Comparison of ENCODE assay signal across 8 mouse cellular contexts in genomic region chrX:157491944-157492726, GRCm38 (mm10). TPM values are rescaled to one million over a fixed set of nuclear protein-coding genes. Genes with fewer than 3 reads are reported as not detected.
A peak's percentile ranks its signal among the peaks of the same experiment; 100 is the strongest.
DNase-seq lines count a peak whose midpoint lies in the region; ATAC-seq and TF ChIP-seq lines count a peak whose summit lies in the region.

Gene Sms, minus strand, starts transcription at chrX:157492287.

- peak; percentile 91 for ATAC-seq in embryonic facial prominence, embryonic 11.5 days (replicated peaks; ENCODE audit: insufficient number of reproducible peaks, low FRiP score, low TSS enrichment, low read depth)

- WGBS in embryonic facial prominence, embryonic 11.5 days: 17% methylated on average over 35 of the region's 45 CpGs
- WGBS in kidney, adult 2 months: 8% methylated on average over 25 of the region's 45 CpGs

- no peaks in the 10 kb centered on the region for H3K9me3 ChIP-seq in embryonic facial prominence, embryonic 11.5 days (replicated peaks; ENCODE audit: control insufficient read depth, low read length)

- DNase-seq in 416B (ENCODE audit: low read depth) (peak; percentile 81), liver (peak; percentile 86)
- peak; percentile 33 for DNase-seq in adrenal gland, adult 8-10 months
- peak; percentile 76 for DNase-seq in embryonic facial prominence, embryonic 11.5 days (ENCODE audit: low spot score)
- DNase-seq in heart, adult 18-20 months: peak; percentile 67 to 71
- peak; percentile 69 for DNase-seq in kidney, adult 2 months
- peak; percentile 13 to 21 for DNase-seq in monocyte, adult 2 months (ENCODE audit: low read depth in 1 of 2, low spot score in 2 of 2)
- DNase-seq in spleen, postnatal 4 days (ENCODE audit: low spot score in 2 of 2): peak; percentile 61 to 77

- H3K36me3 ChIP-seq in embryonic facial prominence, embryonic 11.5 days (replicated peaks; ENCODE audit: control insufficient read depth, insufficient read depth, low read depth, low read length): no peaks in the 10 kb centered on the region
- no peaks in the 10 kb centered on the region for H3K36me3 ChIP-seq in kidney, adult 2 months (ENCODE audit: control insufficient read depth, insufficient read depth, low read length)

- TF ChIP-seq POLR2A in kidney, adult 2 months (IDR thresholded peaks at IDR 0.05; ENCODE audit: low read depth, low read length): no peak

- H3K27me3 ChIP-seq in embryonic facial prominence, embryonic 11.5 days (ENCODE audit: control insufficient read depth, insufficient read depth, low read length): no peaks in the 10 kb centered on the region
- no peaks in the 10 kb centered on the region for H3K27me3 ChIP-seq in kidney, adult 2 months (replicated peaks; ENCODE audit: control insufficient read depth, insufficient read depth, low read length)

- peak within 1 kb of the TSS; percentile 84 for H3K27ac ChIP-seq in embryonic facial prominence, embryonic 11.5 days (replicated peaks; ENCODE audit: low read depth, low read length)
- no peak within 1 kb of the TSS for H3K27ac ChIP-seq in kidney, adult 2 months (ENCODE audit: insufficient read depth, low read depth, low read length)

- TF ChIP-seq CTCF in kidney, adult 2 months (conservative IDR thresholded peaks at IDR 0.05; ENCODE audit: insufficient read depth, insufficient read length, low read depth, low read length): no peak

- H3K4me1 ChIP-seq in embryonic facial prominence, embryonic 11.5 days (ENCODE audit: control insufficient read depth, insufficient read depth, low read length): no peaks in the 10 kb centered on the region
- H3K4me1 ChIP-seq in kidney, adult 2 months (ENCODE audit: control insufficient read depth, insufficient read depth, low read length): no peaks in the 10 kb centered on the region; the same call in 1 of the 2 replicates

- peak within 1 kb of the TSS; percentile 68 for H3K4me3 ChIP-seq in embryonic facial prominence, embryonic 11.5 days (ENCODE audit: low read depth, low read length)
- H3K4me3 ChIP-seq in kidney, adult 2 months (ENCODE audit: insufficient read depth, low read depth, low read length): peak within 1 kb of the TSS; percentile 78

- H3K9ac ChIP-seq in embryonic facial prominence, embryonic 11.5 days (replicated peaks; ENCODE audit: low read length): peak within 1 kb of the TSS; percentile 88

- H3K4me2 ChIP-seq in embryonic facial prominence, embryonic 11.5 days (ENCODE audit: low read depth, low read length): peak within 1 kb of the TSS; percentile 37

RNA-seq across cellular contexts. Expression of gene Sms, which starts in this region (rescaled TPM):
- total RNA-seq in adrenal gland, adult 8-10 months (2022): 10 to 100 TPM; 10.1 to 15.3 (median 13.4) TPM
- polyA plus RNA-seq in embryonic facial prominence, embryonic 11.5 days (2014; fragmentation: Nextera tagmentation; extraction: Ambion mirVana): 108 and 121 TPM in 2 replicates
- total RNA-seq in heart, adult 18-20 months (2021): 10 to 100 TPM; 39.6 to 56.5 TPM
- 23.3 and 26.0 TPM in 2 replicates for polyA plus RNA-seq in kidney, adult 2 months (2012; rRNA removed)

Comparison
In these comparisons a context has a peak if more than half of its experiments do, and no peak if none do; other contexts are left out.
1. DNase-seq: peak in every context shown above with its lines; median percentile 86 in liver; 81 in 416B; 76 in embryonic facial prominence, embryonic 11.5 days; 69 in heart, adult 18-20 months; 69 in kidney, adult 2 months; 69 in spleen, postnatal 4 days; 33 in adrenal gland, adult 8-10 months; 17 in monocyte, adult 2 months.